In the genomic region with DNA sequence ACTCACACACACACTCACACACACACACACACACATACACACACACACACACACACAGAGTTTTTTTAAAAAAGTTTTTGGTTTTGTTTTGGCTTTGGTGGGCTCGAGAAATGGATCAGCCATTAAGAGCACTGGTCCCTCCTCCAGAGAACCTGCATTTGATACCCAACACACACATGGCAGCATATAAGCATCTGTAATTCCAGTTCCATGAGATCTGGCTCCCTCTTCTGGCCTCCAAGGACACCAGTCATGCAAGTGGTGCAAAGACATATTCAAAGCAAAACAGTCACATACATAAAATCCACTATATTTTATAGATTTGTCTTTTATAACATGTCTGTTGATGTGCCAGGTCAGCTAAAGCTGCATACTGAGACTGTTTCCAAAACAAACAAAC, we compare ENCODE assay signal across 10 mouse cellular contexts. TPM values are rescaled to one million over a fixed set of nuclear protein-coding genes. Genes with fewer than 3 reads are reported as not detected.
DNase-seq lines count a peak whose midpoint lies in the region; ATAC-seq and TF ChIP-seq lines count a peak whose summit lies in the region.
"Had no signal": no experiment of that assay in that cellular context is flagged by ENCODE, and none has a peak within 500 bp of the region (broad histone marks: within the 10 kb centered on the region; RNA-seq: fewer than 3 reads in every experiment).

No protein-coding gene starts in this region.

- H3K9me3 ChIP-seq in kidney, embryonic 14.5 days (ENCODE audit: control insufficient read depth, low read length) = no peaks in the 10 kb centered on the region
- no peaks in the 10 kb centered on the region for H3K9me3 ChIP-seq in kidney, embryonic 15.5 days (replicated peaks)
- no peaks in the 10 kb centered on the region for H3K9me3 ChIP-seq in ES-E14 (ENCODE audit: control insufficient read depth, insufficient read depth, low read depth, low read length)
- H3K9me3 ChIP-seq: limb, embryonic 15.5 days had no signal

- no peak overlapping the region for H3K27ac ChIP-seq in kidney, embryonic 14.5 days (ENCODE audit: low read depth, low read length)
- H3K27ac ChIP-seq in kidney, embryonic 15.5 days = no peak overlapping the region
- H3K27ac ChIP-seq in ES-E14 (ENCODE audit: insufficient read depth, low read depth, low read length, poor library complexity, severe bottlenecking) = no peak overlapping the region
- H3K27ac ChIP-seq: limb, embryonic 15.5 days had no signal

- DNase-seq in ES-E14 (ENCODE audit: low read depth, low spot score) = peak; percentile 20
- peak; percentile 16 for DNase-seq in brain, embryonic 18.5 days (ENCODE audit: low read depth, low spot score)
- DNase-seq in lung, postnatal 36 days = peak; percentile 53
- no peak for DNase-seq in spleen, adult 12 weeks (ENCODE audit: low spot score)
- no peak for DNase-seq in left cerebral cortex, postnatal 36 days (ENCODE audit: low spot score in 2 of 2)
- DNase-seq in right cerebral cortex, postnatal 10 days (ENCODE audit: low spot score in 2 of 2) = no peak

- WGBS in kidney, embryonic 14.5 days = 21% methylated on average over 1 of the region's 1 CpGs
- WGBS in kidney, embryonic 15.5 days = 25% methylated on average over 1 of the region's 1 CpGs

- no peak overlapping the region for H3K4me3 ChIP-seq in kidney, embryonic 14.5 days (ENCODE audit: low read length)
- no peak overlapping the region for H3K4me3 ChIP-seq in kidney, embryonic 15.5 days (replicated peaks)
- H3K4me3 ChIP-seq in ES-E14 (ENCODE audit: insufficient read depth in 1 of 2, low read depth in 1 of 2, low read length in 2 of 2, poor library complexity in 1 of 2, severe bottlenecking in 1 of 2) = no peak overlapping the region
- H3K4me3 ChIP-seq: erythroblast, embryonic 14.5 days; limb, embryonic 15.5 days had no signal

- in situ Hi-C loops in ES-E14 (cut with MboI; ENCODE audit: low sequenced_read_pairs in 2 of 2, unreplicated experiment in 2 of 2) = no loop called here

- no peaks in the 10 kb centered on the region for H3K27me3 ChIP-seq in kidney, embryonic 14.5 days (ENCODE audit: control insufficient read depth, insufficient read depth, low read length)
- H3K27me3 ChIP-seq in kidney, embryonic 15.5 days = no peaks in the 10 kb centered on the region
- H3K27me3 ChIP-seq: limb, embryonic 15.5 days had no signal

- no peak overlapping the region for H3K4me2 ChIP-seq in kidney, embryonic 14.5 days (replicated peaks; ENCODE audit: low read depth, low read length)
- H3K4me2 ChIP-seq in kidney, embryonic 15.5 days = no peak overlapping the region
- H3K4me2 ChIP-seq: limb, embryonic 15.5 days had no signal

- ATAC-seq in kidney, embryonic 14.5 days (ENCODE audit: low FRiP score, low TSS enrichment) = 0 out of 2 replicates have a peak, but pooled peaks have one; percentile 60
- ATAC-seq in kidney, embryonic 15.5 days (replicated peaks; ENCODE audit: low FRiP score) = no peak

- intact Hi-C loops in left cerebral cortex, postnatal 36 days (cut with DNase I) = loop anchor here (5.0 kb wide), 1 partner anchor 180 kb away; no protein-coding TSS in a partner anchor

- H3K9ac ChIP-seq in kidney, embryonic 14.5 days (ENCODE audit: low read depth, low read length) = no peak overlapping the region
- no peak overlapping the region for H3K9ac ChIP-seq in kidney, embryonic 15.5 days
- H3K9ac ChIP-seq in ES-E14 (ENCODE audit: insufficient read depth, low read depth, low read length, poor library complexity, severe bottlenecking) = no peak overlapping the region
- H3K9ac ChIP-seq: limb, embryonic 15.5 days had no signal

- H3K4me1 ChIP-seq in kidney, embryonic 14.5 days (ENCODE audit: control insufficient read depth, insufficient read depth, low read length) = no peaks in the 10 kb centered on the region
- H3K4me1 ChIP-seq in kidney, embryonic 15.5 days = 0 out of 2 replicates have a peak, but pooled peaks cover 5% of the 10 kb centered on the region
- no peaks in the 10 kb centered on the region for H3K4me1 ChIP-seq in ES-E14 (ENCODE audit: control insufficient read depth in 2 of 2, insufficient read depth in 2 of 2, low read length in 2 of 2, poor library complexity in 1 of 2)

- H3K36me3 ChIP-seq in kidney, embryonic 14.5 days (ENCODE audit: control insufficient read depth, insufficient read depth, low read length) = peaks cover 33% of the 10 kb centered on the region
- H3K36me3 ChIP-seq in kidney, embryonic 15.5 days = peaks cover 52% of the 10 kb centered on the region
- H3K36me3 ChIP-seq in ES-E14 (ENCODE audit: control insufficient read depth, insufficient read depth, low read length, poor library complexity, severe bottlenecking) = peaks cover 4% of the 10 kb centered on the region

TF ChIP-seq in ES-E14, 5 proteins besides CTCF, POLR2A, EP300 and RAD21:
- 0 out of 2 replicates have a peak, but pooled peaks have one; percentile 6 for TF ChIP-seq ZC3H11A (IDR thresholded peaks at IDR 0.05; ENCODE audit: borderline replicate concordance, low read depth, low read length)
- TF ChIP-seq MAFK (IDR thresholded peaks at IDR 0.05; ENCODE audit: insufficient read depth, low read depth, low read length) = no peak

RNA-seq across cellular contexts. Expression of a gene that starts 58.8 kb away (rescaled TPM):
- 8.6 and 11.2 TPM in 2 replicates for polyA plus RNA-seq in kidney, embryonic 14.5 days (2014; fragmentation: Nextera tagmentation; extraction: Ambion mirVana)
- polyA plus RNA-seq in kidney, embryonic 15.5 days (2015; fragmentation: Nextera tagmentation; extraction: Ambion mirVana) = 11.3 and 12.3 TPM in 2 replicates
- 5.8 and 9.0 TPM in 2 replicates for total RNA-seq in ES-E14 (2012; rRNA removed)
- total RNA-seq in left cerebral cortex, postnatal 36 days (2021) = 10 to 100 TPM; 75.4 to 86.9 TPM

Comparison
In these comparisons a context has a peak if more than half of its experiments do, and no peak if none do; other contexts are left out.
1. DNase-seq: peak in ES-E14 (single experiment), brain, embryonic 18.5 days (single experiment) and lung, postnatal 36 days (single experiment); none in spleen, adult 12 weeks (single experiment), left cerebral cortex, postnatal 36 days (0 of 2) and right cerebral cortex, postnatal 10 days (0 of 2).